Mouse (Mus musculus) thymus, postnatal 36 days (tissue): ENCODE data around the gene Itga2.

Experiments used
- DNase-seq, 2 experiments: peaks; one replicate each; pipeline ENCODE4 v3.0.0; 2022; ENCODE audit warnings: mixed read lengths in 2 of 2

Itga2 gene

DNA sequence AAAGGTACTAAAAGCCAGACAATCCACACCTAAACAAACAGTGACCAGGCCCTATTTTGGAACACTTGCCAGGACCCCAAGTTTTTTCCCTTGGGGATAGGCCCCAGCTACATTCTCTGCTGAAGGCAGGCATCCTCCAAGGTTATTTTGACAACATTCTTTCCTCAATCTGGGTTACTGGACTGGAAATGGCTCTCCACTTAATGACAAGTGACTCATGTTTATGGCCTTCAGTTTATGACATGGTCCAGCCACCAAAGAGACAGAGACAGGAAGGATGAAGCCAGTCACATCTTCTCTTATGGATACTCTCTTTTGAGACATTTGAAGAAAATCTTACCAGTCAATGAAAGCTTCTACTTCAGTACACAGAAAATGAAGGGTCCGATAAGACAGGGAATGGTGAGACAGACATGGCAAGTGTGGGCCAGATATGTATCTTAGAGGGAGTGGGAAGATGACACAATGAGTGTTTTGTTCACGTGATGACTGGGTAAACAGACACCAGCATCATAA is 55.8 kb downstream of the Itga2 start:
- no peak for DNase-seq

GRCm38 (mm10) chr13:114874738-114875137 is 57.2 kb downstream of the Itga2 start:
- no peak for DNase-seq

DNA sequence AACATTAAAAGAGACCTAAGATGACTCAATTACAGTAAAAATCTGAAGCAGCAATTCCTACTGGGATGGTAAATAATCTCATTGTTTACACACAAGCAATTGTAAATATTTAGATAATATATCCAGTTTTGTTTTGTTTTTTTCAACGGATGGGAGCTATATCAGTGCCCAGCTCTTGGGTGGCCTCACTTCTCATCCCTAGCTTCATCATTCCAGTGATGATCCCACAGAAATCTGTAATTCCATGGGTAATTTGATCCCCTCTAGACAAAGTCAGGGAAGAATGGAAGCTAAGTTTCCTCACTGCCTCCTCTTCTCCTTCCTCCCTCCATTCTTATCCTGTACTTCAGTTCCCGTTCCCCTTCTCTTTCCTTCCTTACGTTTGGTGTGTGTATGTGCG is 74.4 kb downstream of the Itga2 start:
- no peak for DNase-seq

DNA sequence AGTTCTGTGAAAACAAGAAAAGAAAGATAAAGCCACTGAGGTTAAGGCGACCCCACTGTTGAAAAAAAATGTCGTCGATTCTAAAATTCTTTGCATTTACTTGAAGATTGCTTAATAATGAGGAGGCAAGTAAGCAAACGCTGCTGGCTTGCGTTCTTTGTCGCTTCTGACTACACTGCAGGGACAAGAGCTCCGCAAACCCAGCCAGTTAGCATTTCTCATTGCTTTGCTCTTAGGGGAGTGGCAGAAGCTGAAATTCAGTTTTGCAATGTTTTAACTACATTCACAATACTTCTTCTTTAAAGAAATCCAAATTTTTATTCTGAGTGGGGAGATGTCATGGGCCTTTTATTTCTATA is 75.7 kb downstream of the Itga2 start:
- no peak for DNase-seq

- no peak for DNase-seq
These were observed 76.2 kb downstream of the Itga2 start for GRCm38 (mm10) chr13:114855573-114856268.

- DNase-seq: no peak
These were observed 77.5 kb downstream of the Itga2 start for GRCm38 (mm10) chr13:114854428-114854827.

GRCm38 (mm10) chr13:114854023-114854422 is 77.9 kb downstream of the Itga2 start:
- DNase-seq: no peak

DNA sequence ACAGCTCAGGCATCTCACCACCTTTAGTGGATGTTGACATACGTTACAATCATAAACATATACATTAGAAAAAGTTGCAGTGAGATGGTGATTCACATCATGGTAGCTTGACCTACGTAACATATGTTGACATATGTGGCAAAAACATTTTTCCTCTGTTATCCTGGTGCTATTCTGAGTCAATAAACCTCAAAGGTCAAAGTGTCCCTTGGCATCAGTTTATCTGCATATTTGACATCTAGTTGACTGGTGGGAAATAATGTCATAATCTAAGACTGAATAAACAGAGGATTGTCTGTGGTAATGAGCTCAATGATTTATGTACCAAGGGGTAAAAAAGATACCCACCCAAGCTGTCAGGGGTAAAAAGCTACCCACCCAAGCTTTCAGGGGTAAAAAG is 78.7 kb downstream of the Itga2 start:
- no peak for DNase-seq

DNA sequence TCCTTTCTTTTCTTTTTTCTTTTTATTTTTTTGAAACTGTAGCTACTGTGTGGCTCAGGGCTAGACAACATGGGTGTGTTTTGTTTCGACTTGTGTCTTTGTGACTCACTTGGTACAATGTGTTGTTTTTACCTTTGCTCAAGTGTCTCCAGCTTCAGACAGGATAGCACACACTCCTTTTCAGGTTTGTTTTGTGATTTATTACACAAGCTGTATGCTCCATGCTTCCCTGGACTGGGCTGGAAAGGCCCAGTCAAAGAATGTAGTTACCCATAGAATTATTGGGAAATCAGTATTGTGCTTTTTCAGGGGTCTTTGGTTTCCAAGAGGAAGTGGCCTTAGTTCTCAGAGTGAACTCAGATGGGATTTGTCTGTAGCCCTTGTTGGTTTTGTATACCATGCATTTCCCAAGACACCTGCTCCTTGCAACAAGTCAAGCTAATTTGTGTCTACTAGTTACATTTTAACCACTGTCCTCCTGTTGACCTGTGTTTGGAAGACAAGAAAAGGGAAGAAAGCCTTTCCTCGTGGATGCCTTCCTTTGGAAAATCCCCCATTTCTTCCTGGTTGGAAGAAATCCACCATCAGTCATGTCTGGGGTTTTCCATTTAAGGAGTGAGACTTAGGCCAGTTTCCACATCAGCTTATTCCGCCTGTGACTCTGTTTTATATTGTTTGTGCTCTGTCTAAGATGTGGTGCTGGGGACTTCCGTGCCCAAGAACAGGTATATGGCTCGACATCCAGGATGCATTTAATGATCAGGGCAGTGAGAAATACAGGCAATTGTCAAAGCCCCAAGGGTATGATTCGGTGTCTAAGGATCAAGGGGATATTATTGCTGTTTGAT is 79.4 kb downstream of the Itga2 start:
- DNase-seq: no peak

DNA sequence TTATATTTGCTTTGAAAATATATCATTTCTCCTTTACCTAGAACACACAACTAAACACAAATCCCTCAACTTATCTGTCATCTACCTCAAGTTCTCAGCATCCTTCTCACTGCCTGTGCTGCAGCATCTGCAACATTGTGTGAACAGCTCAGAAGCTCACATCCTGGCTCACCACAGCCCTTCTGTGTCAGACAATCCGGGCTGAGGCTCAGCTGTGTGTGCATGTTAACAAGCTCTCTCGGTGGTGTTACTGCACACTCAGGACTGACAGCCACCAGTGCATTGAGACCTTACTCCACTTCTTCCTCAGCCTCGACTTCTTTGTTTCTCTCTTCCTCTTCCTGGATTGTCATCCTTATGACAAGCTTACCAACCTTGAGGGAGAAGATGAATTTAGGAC is 83.0 kb downstream of the Itga2 start:
- DNase-seq: no peak

DNA sequence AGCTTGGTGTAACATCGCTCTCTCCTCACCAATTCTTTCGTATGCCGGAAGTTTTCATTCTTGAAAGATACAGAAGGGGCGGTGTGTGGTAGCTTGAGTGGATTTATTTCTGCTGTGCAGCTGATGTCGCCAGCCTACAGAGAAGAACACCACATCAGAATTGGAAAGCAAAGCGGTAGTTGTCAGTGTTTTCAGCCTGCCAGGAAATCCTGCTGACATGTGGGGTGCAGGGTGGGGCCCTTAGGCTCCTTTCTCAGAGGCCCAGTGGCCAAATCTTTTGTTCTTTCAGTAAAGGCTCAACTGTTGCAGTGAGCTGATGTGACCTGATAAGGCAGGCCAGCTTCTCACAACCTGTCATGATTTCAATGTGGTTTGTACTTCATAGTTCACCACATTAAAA is 86.1 kb downstream of the Itga2 start:
- DNase-seq: peak; percentile 31 to 51

GRCm38 (mm10) chr13:114843318-114843717 is 88.6 kb downstream of the Itga2 start:
- DNase-seq: no peak

GRCm38 (mm10) chr13:114840545-114840944 is 91.4 kb downstream of the Itga2 start:
- DNase-seq: no peak

- DNase-seq: no peak
These were observed 92.8 kb downstream of the Itga2 start for GRCm38 (mm10) chr13:114839098-114839497.

DNA sequence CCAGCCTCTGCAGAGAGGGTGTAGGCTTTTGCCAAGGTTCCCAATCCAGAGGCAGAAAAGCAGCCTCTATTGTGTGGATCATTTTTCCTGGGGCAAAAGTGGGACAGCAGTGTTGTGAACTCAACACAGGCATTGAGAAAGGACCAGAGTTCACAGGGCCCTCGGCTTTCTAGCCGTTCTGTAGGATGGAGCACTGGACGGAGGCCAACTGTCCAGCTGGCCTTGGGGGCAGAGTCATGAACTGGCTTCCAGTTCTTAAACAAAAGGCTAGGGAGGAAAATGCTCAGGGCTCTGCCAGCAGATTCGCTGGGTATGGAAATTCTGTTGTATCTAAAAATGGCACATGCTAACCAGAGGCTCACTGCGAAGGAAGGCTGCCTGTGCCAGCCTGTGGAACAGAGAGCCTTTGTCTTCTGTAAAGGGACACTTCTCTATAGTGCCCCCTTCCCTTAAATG is 93.3 kb downstream of the Itga2 start:
- no peak for DNase-seq

GRCm38 (mm10) chr13:114837061-114837460 is 94.8 kb downstream of the Itga2 start:
- no peak for DNase-seq

DNA sequence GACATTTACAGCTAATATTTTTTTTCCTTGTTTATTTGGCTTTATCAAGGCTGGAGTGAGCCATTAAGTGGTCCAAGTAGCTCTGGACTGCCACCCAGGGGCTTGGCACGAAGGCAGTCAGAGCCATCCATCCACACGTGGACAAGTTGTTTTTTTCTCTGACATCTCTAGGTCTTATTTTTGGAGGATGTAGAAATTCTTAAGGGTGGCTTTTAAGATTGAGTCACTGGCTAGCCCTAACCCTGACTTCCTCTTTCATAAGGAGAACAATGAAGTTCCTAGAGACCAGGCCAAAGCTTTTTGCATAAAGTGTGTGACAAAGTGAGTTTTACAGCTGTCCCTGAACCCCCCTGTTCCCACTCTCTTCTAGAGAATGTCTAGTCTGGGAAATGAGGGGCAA is 97.3 kb downstream of the Itga2 start:
- DNase-seq: no peak

DNA sequence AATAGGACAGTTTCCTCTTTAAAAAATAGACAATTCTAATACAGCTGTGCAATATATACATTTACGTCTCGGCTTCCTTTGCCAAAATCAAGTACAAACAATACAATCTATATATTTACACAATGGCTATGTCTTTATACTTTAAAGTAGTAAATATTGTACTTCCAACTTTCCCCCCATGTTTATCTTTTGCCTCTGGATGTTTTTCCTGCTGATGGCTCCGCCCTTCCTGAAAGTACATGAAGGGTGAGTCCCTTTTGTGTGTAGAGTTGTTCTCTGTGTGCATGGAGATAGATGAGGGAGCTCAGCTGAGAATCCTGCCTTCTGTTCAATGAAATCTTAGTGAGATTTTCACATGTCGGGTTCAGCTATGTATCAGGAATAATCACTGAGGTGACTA is 98.5 kb downstream of the Itga2 start:
- DNase-seq: no peak

DNA sequence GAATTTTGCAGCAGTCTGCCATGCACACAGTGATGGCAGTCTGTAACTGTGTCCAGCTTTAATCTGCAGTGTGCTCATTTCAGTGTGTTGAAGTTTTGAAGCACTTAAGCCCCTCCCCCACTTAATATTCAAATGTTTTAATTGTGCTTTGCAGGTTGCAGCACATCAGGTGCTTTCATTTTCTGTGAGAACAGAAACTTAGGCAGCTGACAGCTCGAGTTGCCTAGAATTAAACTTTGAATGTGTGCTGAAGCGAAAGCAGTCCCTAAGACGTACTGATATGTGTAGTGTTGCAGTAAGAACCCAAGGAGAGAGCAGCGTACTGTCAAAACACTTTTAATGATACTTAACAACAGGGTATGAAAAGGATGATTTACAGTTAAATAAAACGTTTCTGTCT is 99.1 kb downstream of the Itga2 start:
- DNase-seq: no peak

- DNase-seq: no peak
These were observed 100.5 kb downstream of the Itga2 start for GRCm38 (mm10) chr13:114831367-114831833.

DNA sequence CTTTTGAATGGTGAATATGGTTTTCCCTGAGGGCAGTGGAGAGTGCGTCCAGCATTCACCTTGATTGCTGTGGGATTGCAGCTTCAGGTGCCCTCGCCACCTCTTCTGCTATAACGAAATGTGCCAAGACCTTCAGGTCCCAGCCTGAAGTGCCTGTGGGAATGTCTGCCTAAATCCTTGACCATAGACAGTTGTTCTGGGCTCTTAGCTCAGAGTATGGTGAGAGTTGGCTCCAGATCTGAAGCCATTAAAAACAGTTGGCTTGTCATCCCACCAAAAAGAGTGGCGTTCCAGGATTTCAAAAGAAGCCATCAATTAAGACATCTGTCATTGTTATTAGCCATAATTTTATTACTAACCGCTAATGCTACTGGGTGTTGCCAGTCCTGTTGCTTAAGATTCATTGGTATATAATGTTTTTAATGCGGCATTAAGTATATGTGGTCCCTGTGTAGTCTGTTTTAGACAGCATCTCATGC is 106.5 kb downstream of the Itga2 start:
- no peak for DNase-seq

DNA sequence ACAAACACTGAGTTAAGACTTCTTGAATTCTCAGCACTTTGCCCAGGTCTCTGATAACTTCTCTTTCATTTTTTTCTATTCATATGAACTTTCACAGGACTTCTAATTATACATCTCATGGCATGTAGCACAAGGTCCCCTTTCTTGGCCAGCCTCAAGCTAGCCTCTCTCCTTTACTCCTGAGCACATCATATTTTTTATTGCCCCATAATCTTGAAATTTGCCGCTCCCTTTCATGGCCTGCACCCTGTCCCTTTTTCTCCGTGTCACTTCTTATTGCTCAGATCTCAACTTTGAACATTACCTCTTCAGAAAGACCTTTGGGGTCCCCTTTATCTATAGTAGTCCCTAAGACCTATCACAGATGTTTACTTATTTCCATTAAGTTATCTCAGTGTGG is 109.0 kb downstream of the Itga2 start:
- DNase-seq: no peak

DNA sequence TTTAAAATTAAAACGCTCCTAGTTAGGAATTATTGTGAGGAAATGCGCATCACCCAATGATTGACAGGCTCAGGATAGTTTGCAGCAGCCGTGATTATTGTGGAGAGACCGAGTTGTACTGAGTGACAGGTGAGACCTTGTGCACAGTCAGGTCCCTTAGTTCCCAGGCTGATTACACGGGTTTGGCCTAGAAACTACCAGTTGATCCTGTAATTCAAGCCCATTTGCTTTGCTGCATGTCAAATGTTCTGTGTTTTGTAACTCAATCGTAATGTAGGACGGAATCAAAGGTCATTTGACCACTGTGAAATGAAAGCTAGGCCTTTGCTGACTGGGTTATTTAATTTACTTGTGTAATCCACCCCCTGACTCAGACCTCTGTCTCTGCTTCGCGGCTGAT is 113.4 kb downstream of the Itga2 start:
- DNase-seq: no peak
